Mouse (Mus musculus): Measurements from ENCODE around the gene Xlr3a. TPM values are rescaled to one million over a fixed set of nuclear protein-coding genes. Genes with fewer than 3 reads are reported as not detected.

The Xlr3a gene
- polyA plus RNA-seq, 1 experiment from 2014 or later = 2.7 TPM

DNA sequence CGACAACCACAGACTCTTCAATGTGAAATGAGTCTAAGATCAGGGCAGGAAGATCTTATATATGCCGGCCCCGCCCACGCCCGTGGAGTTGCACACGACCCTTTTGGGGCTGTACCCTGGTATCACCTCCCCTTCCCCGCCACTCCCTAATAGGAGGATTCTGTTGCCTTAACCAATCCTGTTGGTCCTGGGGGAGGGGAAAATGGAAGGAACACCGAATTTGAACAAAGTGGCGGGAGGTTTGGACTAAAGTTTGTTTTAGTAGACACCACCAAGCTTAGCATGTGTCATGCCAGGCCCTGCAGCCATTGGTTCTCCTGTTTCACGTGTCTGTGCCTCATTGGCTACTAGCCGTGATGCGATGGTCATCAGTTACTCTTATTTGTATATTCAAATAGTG is 57.2 kb downstream of the Xlr3a start:
- Histone ChIP-seq H3K27me3 (ENCODE audit: control insufficient read depth, insufficient read depth, low read length) (no peaks in the 10 kb centered on the region), H3K9me3 (ENCODE audit: control insufficient read depth, low read length) (no peaks in the 10 kb centered on the region), H3K9ac (ENCODE audit: low read length) (no peak overlapping the region), H3K4me2 (replicated peaks; ENCODE audit: low read depth) (no peak overlapping the region), H3K27ac (replicated peaks) (no peak overlapping the region), H3K36me3 (ENCODE audit: control insufficient read depth, insufficient read depth, low read length) (no peaks in the 10 kb centered on the region), H3K4me3 (ENCODE audit: low read depth, low read length) (no peak overlapping the region), H3K4me1 (replicated peaks; ENCODE audit: control insufficient read depth, insufficient read depth) (no peaks in the 10 kb centered on the region)
- DNase-seq (ENCODE audit: low spot score) (no peak), ATAC-seq (ENCODE audit: low FRiP score, low TSS enrichment) (no peak)
- WGBS = 79% methylated on average over 12 of the region's 12 CpGs
- no peak for TF ChIP-seq EP300 (optimal IDR thresholded peaks at IDR 0.05)
- no peak for TF ChIP-seq CTCF (IDR thresholded peaks at IDR 0.05; ENCODE audit: low read depth)

DNA sequence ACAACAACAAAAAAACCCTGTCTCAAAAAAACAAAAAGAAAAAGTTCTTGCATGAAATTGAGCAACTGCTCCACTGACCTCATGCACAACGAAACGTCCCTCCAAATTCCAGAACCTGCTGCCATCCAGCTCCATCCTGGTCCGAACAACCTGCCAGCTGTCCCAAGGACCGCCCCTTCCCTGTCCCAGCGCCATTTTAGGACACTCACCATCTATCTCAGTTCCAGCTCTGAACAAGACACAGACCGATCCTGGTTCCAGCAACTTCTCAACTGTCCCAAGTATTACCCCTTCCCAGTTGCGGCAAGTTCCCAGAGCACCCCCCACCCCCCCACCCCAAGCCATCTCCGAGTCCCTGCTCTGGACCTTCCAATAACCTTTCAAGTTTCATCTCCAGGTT is 58.1 kb downstream of the Xlr3a start:
- no peaks in the 10 kb centered on the region for H3K9me3 ChIP-seq (ENCODE audit: control insufficient read depth, low read length)
- H3K4me2 ChIP-seq (replicated peaks; ENCODE audit: low read depth) = no peak overlapping the region
- H3K4me1 ChIP-seq (replicated peaks; ENCODE audit: control insufficient read depth, insufficient read depth) = no peaks in the 10 kb centered on the region
- no peaks in the 10 kb centered on the region for H3K36me3 ChIP-seq (ENCODE audit: control insufficient read depth, insufficient read depth, low read length)
- DNase-seq (ENCODE audit: low spot score) (no peak), ATAC-seq (ENCODE audit: low FRiP score, low TSS enrichment) (no peak)
- no peak overlapping the region for H3K4me3 ChIP-seq (ENCODE audit: low read depth, low read length)
- no peak overlapping the region for H3K9ac ChIP-seq (ENCODE audit: low read length)
- 76% methylated on average over 8 of the region's 8 CpGs for WGBS
- no peak overlapping the region for H3K27ac ChIP-seq (replicated peaks)
- TF ChIP-seq CTCF (IDR thresholded peaks at IDR 0.05; ENCODE audit: low read depth) (no peak), EP300 (optimal IDR thresholded peaks at IDR 0.05) (no peak)
- H3K27me3 ChIP-seq (ENCODE audit: control insufficient read depth, insufficient read depth, low read length) = no peaks in the 10 kb centered on the region

- H3K27me3 ChIP-seq (ENCODE audit: control insufficient read depth, insufficient read depth, low read length) = no peaks in the 10 kb centered on the region
- H3K9me3 ChIP-seq (ENCODE audit: control insufficient read depth, low read length) = no peaks in the 10 kb centered on the region
- no peak within 1 kb of the TSS for H3K4me2 ChIP-seq (replicated peaks; ENCODE audit: low read depth)
- H3K27ac ChIP-seq (replicated peaks) = no peak within 1 kb of the TSS
- TF ChIP-seq EP300 (optimal IDR thresholded peaks at IDR 0.05) (no peak), CTCF (IDR thresholded peaks at IDR 0.05; ENCODE audit: low read depth) (no peak)
- DNase-seq (ENCODE audit: low spot score) (no peak), ATAC-seq (ENCODE audit: low FRiP score, low TSS enrichment) (no peak)
- H3K36me3 ChIP-seq (ENCODE audit: control insufficient read depth, insufficient read depth, low read length) = no peaks in the 10 kb centered on the region
- H3K9ac ChIP-seq (ENCODE audit: low read length) = no peak within 1 kb of the TSS
- H3K4me1 ChIP-seq (replicated peaks; ENCODE audit: control insufficient read depth, insufficient read depth) = no peaks in the 10 kb centered on the region
- WGBS = 85% methylated on average over 1 of the region's 1 CpGs
- no peak within 1 kb of the TSS for H3K4me3 ChIP-seq (ENCODE audit: low read depth, low read length)
These were observed 59.9 kb downstream of the Xlr3a start, which contains the start of gene Pnma5 for GRCm38 (mm10) chrX:73037003-73037402. Gene Pnma5, minus strand, starts transcription at chrX:73037103.

Other genes with a start within 250 kb of the Xlr3a start
- gene Cetn2, start 178.7 kb downstream of the Xlr3a start, polyA plus RNA-seq (2015; fragmentation: Nextera tagmentation; extraction: Ambion mirVana) = 49.5 and 50.7 TPM in 2 replicates
- 24.5 and 25.1 TPM in 2 replicates for gene Nsdhl, start 178.5 kb downstream of the Xlr3a start, polyA plus RNA-seq (2015; fragmentation: Nextera tagmentation; extraction: Ambion mirVana)
- gene Zfp185, start 109.8 kb downstream of the Xlr3a start, polyA plus RNA-seq (2015; fragmentation: Nextera tagmentation; extraction: Ambion mirVana) = 15.4 and 17.3 TPM in 2 replicates
- gene Pnma5, start 60.0 kb downstream of the Xlr3a start, polyA plus RNA-seq (2015; fragmentation: Nextera tagmentation; extraction: Ambion mirVana) = 0.04 and 0.11 TPM in 2 replicates
- 0.05 TPM in 2 replicates for gene Pnma3, start 32.3 kb downstream of the Xlr3a start, polyA plus RNA-seq (2015; fragmentation: Nextera tagmentation; extraction: Ambion mirVana)
- gene Xlr4a, start 14.6 kb downstream of the Xlr3a start, polyA plus RNA-seq (2015; fragmentation: Nextera tagmentation; extraction: Ambion mirVana) = 0.59 and 2.0 TPM in 2 replicates
- gene Gm14685, start 20.0 kb upstream of the Xlr3a start, polyA plus RNA-seq (2015; fragmentation: Nextera tagmentation; extraction: Ambion mirVana) = 0.46 and 0.61 TPM in 2 replicates
- gene Xlr5b, start 51.7 kb upstream of the Xlr3a start, polyA plus RNA-seq (2015; fragmentation: Nextera tagmentation; extraction: Ambion mirVana) = 0.12 TPM in 1 of 2 replicates, not detected in the other
- 0.18 and 0.42 TPM in 2 replicates for gene DXBay18, start 52.4 kb upstream of the Xlr3a start, polyA plus RNA-seq (2015; fragmentation: Nextera tagmentation; extraction: Ambion mirVana)
- gene Spin2d, start 79.9 kb upstream of the Xlr3a start, polyA plus RNA-seq (2015; fragmentation: Nextera tagmentation; extraction: Ambion mirVana) = not detected in 2 replicates
- 2.1 and 3.0 TPM in 2 replicates for gene Xlr3b, start 95.1 kb upstream of the Xlr3a start, polyA plus RNA-seq (2015; fragmentation: Nextera tagmentation; extraction: Ambion mirVana)
- 1.3 and 2.0 TPM in 2 replicates for gene Xlr4b, start 117.2 kb upstream of the Xlr3a start, polyA plus RNA-seq (2015; fragmentation: Nextera tagmentation; extraction: Ambion mirVana)
- gene F8a, start 131.2 kb upstream of the Xlr3a start, polyA plus RNA-seq (2015; fragmentation: Nextera tagmentation; extraction: Ambion mirVana) = 20.4 and 22.5 TPM in 2 replicates
- 1.5 and 1.8 TPM in 2 replicates for gene Xlr4c, start 146.0 kb upstream of the Xlr3a start, polyA plus RNA-seq (2015; fragmentation: Nextera tagmentation; extraction: Ambion mirVana)
- gene Xlr3c, start 168.3 kb upstream of the Xlr3a start, polyA plus RNA-seq (2015; fragmentation: Nextera tagmentation; extraction: Ambion mirVana) = not detected in 2 replicates
- gene Xlr5a, start 195.9 kb upstream of the Xlr3a start, polyA plus RNA-seq (2015; fragmentation: Nextera tagmentation; extraction: Ambion mirVana) = 0.23 TPM in 1 of 2 replicates, not detected in the other
- gene Xlr5c, start 195.9 kb upstream of the Xlr3a start, polyA plus RNA-seq (2015; fragmentation: Nextera tagmentation; extraction: Ambion mirVana) = not detected in 2 replicates
- gene Gm45015, start 239.7 kb upstream of the Xlr3a start, polyA plus RNA-seq (2015; fragmentation: Nextera tagmentation; extraction: Ambion mirVana) = not detected in 2 replicates
- 2.6 and 2.8 TPM in 2 replicates for gene Zfp275, start 245.5 kb upstream of the Xlr3a start, polyA plus RNA-seq (2015; fragmentation: Nextera tagmentation; extraction: Ambion mirVana)